Mouse (Mus musculus) gastrocnemius, postnatal 25 days (tissue): ENCODE results near the gene Ppil1. TPM values are rescaled to one million over a fixed set of nuclear protein-coding genes. Genes with fewer than 3 reads are reported as not detected.

Experiments used
- DNase-seq: peaks from one replicate; pipeline ENCODE4 v3.0.0; 2022
- long read RNA-seq, 2 experiments: library from polyadenylated mRNA; stranded (forward); transcript quantifications; one replicate each; pipeline ENCODE4 v2.0.0; 2021
- total RNA-seq, 2 experiments: library from RNA; stranded (reverse); gene quantifications; 1 replicate in 1 of 2; 2 replicates in 1 of 2; pipeline ENCODE4 v1.2.3; 2021

The Ppil1 gene
- 1 to 10 TPM; 7.8 TPM for total RNA-seq
- long read RNA-seq, experiment 1, transcript Ppil1-201 (4 exons, 1,462 nt), result major isoform, 8 of 10 reads
- long read RNA-seq, experiment 1, partial matches to known transcripts, result 0 of 10 reads
- long read RNA-seq, experiment 1, other reads (novel, unspliced or antisense), result 2 of 10 reads
- long read RNA-seq, experiment 2, transcript Ppil1-201 (4 exons, 1,462 nt), result major isoform, 9 of 11 reads
- long read RNA-seq, experiment 2, partial matches to known transcripts, result 0 of 11 reads
- long read RNA-seq, experiment 2, other reads (novel, unspliced or antisense), result 2 of 11 reads

DNA sequence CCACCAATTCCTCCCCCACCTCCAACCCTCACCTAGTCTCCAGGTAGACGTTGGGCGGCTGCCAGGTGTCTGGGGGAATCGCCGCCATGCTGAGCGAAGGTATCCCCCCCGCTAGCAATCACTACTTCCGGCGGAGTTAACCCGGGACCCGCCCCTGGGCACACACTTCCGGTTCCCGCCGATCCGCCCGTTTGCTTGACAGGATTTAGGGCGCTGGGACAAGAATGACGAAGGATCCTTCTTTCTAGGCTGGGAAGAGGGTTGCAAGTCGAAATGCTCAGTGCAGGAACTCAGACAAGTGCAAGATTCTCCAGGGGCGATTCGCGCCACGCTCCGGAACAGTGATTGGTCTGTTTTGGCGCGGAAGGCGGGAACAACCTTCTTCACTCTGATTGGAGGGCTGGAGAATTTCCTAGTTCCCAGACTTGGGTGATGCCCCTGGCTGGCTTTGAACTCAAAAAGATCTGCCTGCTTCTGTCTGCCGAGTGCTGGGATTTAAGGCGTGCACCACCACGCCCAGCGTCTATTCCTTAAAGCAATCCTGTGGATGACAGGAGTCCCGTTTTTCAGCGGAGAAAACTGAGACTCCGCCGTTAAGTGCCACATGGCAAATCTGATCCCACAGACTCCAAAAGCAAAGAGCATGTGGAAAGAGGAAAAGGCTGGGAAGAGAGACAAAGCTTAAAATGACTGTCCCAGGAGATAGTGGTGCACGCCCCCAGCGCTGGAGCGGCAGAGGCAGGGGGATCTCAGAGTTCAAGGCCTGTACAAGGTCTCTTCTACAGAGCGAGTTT is at the start of gene Ppil1:
Gene Ppil1, minus strand, starts transcription at position 347 of the 794 bp plus-strand sequence.
- DNase-seq, result peak; percentile 78

DNA sequence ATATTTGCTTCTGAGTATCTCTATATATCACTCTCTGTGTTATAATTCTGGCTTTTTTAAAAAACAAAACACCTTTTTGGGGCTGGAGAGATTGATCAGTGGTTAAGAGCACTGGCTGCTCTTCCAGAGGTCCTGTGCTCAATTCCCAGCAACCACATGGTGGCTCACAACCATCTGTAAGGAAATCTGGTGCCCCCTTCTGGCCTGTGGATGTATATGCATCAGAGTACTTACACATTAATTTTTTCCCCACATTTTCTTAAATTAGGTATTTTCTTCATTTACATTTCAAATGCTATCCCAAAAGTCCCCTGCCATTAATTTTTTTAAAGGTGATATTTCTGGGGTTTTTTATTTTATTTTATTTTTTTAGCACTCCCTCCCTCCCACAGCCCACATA is 49.3 kb upstream of the Ppil1 start:
- DNase-seq, result no peak

DNA sequence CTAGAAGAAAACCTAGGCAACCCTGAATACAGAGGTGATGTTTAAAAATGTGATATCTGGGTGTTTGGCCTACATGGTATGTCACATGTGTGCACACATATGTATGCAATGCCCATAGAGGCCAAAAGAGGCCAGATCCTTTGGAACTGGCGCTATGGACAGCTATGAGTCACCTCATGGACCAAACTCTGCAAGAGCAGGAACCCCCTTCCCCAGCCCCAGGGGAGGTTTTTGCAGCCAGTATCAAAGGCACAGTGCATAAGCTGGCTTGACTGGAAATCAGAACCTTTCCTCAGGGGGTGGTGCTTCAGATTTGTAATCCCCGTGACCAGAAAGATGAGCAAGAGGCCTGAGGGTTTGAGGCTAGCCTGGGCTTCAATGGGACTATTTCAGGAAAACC is 48.1 kb upstream of the Ppil1 start:
- DNase-seq, result no peak

DNA sequence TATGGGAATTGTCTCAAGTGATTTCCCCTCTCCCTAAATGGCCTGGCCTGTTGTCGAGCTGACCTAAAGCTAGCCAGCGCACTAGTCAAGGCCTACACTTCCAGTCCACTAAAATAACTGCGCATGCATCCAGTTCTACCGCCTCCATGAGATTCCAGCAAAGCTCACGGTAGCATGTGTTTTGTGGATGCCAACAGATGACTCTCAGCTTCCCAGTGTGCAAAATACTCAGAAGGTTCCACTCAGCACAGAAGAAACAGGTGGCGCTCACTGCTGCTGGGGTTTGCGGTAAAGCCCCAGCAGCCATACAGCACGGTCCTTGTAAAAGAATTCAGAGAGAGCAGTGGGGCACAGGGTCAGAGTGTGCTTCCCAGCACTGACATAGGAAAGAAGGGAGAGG is 47.6 kb upstream of the Ppil1 start:
- no peak for DNase-seq

DNA sequence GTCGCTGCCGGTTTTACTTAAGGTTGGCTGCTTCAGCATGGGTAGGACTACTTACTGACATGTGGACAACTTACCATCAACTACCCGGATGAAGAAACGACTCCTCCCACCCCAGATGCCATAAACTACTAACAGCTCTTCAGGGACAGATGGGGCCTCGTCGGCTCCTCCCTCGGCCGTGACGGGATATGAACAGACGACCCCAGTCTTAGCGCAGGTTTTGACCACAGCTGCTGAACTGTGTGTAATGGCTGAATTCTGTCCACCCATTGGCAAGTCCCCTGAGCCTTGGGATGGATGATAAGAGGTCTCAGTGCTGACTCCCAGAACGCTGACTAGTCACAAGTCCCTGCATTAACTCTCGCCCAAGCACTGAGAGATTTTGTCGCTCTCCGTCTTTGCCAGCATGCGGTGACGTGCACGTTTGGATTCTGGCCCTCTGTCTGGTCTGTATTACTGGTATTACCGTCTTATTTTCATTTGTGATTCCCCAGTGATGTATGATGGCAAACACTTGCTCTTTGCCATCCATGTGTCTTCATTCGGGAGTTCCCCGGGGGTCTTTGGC is 46.2 kb upstream of the Ppil1 start:
- DNase-seq, result no peak

DNA sequence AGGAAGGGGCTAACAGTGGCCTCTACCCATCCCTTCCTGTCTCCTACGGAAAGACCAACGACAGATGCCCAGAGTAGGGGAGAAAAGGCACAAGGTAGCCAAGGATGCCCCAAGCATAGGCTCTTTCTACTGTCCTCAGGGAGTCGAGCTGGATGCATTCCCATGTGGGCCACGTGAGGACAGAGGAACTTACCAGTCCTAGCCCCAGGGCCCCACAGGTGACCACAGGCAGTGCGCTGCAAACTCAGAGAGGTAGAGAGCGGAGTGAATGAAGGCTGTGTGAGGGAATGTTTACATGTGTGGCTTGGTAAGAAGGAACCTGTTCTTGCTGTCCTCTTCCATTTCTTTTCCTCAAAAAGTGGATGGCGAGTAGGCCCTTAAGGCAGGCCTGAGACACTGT is 41.9 kb upstream of the Ppil1 start:
- no peak for DNase-seq

DNA sequence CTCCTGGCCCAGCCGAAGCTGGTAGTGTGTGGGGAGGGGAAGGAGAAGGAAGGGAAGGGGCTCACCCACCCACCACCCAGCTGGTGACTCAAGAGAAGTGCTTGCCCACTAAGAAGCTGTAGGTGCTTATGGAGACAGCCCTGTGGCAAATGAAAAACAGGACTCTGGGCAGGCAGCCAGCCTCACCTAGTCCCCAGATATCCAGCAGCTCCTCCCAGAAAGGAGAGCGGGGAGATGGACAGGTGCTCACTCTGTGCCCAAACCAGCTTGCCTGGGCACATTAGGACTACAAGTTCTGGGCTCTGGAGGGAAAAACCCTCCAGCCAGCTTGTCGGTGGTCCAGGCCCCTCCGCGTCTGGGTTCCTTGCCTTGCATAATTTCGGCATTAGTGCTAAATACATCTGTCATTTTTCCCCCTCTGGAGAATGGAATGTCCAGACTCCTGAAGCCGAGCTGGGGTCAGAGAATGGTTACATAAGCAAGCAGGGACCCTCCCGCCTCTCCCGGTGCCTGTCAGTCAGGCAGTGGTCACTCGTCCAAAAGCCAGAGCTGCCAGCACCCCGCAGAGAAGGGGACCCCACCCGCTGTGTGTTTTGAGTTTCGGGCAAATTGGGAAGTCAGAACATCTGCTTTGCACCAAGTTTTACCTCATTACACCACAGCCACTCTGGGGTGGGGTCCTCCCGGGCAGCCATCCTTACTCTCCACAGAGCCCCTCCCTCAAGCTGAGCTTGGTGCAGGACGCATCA is 41.2 kb upstream of the Ppil1 start:
- DNase-seq, result peak; percentile 65

DNA sequence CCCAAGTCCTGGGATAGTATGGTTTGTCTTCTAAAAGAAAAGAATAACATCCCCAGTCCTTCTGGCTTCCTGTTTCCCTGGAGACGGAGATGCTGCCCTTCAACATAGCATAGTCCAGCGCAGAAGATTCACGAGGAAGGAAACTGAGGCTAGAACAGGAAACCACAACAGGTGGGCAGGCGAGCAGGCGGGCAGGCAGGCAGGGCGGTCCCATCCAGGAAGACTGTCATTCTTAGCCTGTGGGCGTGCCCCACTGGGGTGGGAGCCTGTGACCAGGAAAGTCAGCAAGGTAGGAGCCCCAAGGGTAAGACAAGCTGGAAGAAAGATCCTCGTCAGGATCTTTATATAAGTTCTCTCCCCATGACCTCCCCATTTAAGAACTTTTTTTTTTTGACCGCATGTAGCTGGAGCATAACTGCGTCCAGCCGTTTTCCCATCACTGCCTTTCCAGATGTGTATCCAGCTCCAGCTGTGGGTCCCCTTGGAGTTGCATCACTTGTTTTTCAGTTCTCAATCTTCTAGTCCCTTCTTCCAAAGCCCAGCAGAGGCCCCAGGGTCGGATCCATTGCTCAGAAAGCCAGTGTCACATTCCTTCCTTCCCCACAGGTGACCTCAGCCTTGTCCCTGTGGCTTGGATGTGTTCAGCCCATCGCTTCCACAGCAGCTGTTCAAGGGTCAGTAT is 40.5 kb upstream of the Ppil1 start:
- peak; percentile 68 for DNase-seq

DNA sequence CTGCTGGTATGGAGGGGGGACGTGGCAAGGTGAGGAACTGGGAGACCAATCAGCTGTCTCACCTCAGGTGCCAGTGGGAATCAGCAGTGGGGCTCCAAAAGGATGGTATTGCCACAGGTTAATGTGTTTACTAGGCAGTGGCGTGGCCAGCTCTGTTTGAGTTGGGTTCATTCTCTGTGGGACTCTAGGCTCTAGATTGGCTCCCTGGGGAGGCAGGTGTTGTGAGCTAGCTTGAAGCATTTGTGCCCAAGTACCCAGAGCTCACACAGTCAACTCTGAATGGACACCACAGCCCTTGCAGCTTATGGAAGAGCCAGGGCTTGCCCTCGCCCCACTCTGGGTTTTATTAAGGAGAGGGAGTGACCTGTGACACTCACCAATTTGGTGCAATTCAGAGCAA is 39.9 kb upstream of the Ppil1 start:
- DNase-seq, result no peak

DNA sequence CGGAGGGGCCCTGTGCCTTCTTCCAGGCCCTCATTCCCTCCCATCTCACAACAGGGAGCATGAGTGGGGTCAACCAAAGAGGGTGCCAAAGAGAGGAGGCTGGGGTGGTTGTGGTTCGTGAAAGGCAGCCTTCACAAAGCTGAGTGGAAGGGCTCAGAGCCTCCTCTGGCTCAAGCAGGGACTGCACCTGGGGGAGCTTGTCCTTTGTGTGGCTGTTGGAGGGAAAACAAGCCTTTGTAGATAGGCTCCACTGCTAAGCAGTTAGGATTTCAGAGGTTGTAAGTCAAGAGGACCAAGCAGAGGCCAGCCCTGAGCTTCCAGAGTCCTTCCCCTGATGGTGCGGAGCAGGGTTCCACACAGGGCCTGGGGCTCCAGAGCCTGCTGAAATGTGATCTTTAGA is 39.1 kb upstream of the Ppil1 start:
- no peak for DNase-seq

DNA sequence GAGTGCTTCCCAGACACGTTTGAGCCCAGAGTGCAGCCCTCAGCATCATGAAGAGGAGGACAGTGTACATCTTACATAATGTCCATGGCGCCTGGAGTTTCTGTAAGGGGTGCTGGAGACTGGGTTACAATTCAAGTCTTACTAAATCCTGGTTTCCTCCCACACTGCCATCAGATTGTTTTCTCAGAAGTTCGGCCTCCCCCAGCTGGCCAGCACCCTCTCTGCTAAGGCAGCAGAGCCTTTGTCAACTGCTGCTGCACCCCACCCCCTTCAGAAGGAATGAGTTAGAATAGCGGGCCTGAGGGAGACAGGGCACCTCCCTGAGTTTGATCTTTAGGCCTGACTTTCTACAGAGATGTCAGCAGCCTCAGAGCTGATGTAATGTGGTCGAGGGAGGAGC is 38.2 kb upstream of the Ppil1 start:
- peak; percentile 61 for DNase-seq

DNA sequence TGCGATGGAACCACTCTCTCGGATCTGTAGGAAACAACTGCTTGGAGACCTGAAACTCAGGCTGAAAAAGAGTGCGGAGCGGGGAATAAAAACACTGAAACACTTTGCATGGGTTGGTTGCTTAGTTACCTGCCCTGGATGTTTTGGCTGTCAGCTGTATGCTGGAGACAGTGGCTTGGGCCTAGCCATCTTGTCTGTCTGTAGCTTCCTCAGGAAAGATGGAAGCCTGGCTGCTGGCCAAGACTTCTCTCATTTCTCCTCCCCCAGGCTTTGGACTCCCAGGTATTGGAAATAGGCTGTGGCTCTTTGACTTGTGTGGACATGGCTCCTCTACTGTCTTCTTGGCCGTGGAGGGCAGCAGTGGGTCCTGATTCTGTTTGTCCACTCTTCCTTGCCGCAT is 37.4 kb upstream of the Ppil1 start:
- no peak for DNase-seq

DNA sequence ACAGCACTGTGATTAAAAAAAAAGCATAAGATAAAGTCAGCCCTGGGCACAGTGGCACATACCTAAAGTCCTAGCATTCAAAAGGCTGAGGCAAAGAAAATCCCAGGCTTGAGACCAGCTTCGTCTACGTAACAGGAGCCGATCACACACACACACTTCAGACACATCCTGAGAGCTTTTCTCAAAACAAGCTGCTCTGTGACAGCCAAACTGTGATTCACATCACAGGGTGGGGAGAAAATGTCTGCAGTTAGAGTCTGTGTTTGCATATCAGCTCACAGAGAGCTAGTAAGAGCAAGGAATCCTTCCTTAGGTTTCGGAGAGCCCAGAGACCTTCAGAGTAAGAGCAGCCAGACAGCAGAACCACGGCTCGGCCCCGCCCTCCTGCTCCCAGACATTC is 36.9 kb upstream of the Ppil1 start:
- no peak for DNase-seq

DNA sequence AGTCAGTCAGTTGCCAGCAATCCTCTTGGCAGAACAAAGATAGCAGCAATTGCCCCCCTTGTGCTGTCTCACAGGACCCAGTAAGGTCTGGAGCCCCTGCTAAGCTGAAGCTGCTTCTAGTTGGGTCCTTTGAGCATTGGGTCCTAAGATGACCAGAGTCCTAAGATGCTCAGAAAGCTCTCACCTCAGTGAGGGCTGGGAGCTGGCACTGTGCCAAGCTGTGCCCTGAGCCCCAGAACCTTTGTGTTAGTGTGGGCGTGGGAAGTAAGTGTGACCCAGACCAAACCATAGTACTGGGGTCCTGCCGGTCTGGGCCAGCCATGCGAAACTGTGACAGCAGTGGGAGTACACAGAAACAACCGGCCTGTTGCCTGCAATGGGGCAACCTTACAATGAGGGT is 35.3 kb upstream of the Ppil1 start:
- DNase-seq, result no peak

DNA sequence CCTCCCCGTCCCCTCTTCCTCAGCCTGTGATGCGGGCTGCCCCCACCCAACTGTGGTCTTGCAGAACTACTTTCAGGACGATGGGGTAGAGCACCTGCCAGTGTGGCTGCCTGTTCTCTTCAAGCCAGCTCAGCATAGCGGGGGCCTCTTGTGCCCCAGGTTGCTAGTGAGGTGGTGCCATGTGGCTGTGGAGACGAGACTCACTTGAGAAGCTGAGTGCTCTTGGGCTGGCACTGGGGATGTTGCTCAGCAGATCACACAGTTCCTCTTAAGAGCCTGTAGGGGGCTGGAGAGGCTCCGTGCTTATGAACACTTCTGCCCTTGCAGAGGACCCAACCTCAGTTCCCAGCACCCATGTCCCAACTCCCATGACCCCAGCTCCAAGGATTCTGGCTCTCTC is 33.8 kb upstream of the Ppil1 start:
- no peak for DNase-seq

DNA sequence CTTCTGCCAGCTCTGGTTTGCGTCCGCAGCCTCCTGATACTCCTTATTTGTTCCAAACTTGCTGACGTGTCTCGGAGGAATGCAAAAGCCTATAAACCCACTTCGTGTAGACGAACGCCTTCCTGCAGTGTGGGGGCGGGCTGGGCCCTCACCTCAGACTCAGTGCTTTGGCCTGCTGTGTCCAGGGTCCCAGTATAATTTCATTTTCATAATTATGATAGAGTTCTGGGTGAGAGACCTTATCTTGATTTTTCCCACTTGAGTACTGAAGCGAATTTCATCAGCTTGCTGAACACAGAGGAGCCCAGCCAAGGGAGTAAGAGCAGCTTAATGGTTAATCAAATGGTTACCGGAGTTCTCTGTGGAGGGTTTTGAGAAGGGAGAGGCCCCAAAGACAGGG is 33.3 kb upstream of the Ppil1 start:
- DNase-seq, result no peak

DNA sequence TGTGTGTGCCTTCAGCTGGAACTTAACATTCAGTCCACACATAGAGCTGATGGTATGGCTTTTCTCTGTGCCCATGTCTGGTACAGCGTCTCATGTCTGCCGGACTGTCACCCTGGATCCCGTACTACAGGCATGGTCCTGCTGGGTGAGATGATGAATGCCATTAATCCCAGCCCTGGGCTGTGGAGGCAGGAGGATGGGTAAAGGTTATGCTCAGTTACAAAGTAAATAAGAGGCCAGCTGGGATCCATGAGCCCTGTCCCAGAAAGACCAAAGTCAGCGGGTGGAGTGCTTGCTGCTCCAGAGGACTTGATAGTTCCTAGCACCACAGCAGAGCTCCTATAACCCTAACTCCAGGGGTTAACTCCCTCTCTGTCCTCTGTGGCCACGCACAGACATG is 31.8 kb upstream of the Ppil1 start:
- no peak for DNase-seq

DNA sequence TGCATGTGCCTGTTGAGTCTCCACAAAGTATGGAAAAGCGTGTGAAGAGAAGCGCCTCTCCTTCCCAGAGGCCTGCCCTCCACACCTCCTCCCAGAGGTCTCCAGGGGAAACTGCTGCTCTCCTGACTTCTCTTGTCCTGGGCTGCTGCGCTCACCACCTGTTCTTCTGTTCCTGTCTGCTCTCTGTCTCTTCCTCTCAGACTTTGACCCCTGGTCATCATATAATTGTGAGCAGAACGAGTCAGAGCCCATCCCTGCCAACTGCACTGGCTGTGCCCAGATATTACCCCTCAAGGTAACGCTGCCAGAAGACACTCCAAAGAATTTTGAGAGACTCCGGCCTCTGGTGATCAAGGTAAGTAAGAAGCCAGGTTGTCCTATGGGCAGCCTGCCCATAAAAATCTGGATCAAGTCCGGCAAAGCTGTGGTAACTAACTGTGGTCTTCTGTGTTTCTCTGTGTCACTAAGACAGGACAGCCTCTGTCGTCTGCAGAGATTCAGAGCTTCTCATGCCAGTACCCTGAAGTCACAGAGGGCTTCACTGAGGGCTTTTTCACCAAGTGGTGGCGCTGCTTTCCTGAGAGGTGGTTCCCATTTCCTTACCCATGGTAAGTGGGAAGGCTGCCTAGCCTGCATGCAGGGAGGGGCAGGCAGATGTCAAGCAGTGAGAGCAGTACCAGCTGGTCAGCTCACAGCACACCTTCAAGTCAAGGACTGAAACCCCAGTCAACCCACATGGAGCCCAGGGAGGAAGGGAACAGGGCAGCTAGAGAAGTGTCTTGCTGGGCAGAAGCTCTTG is 30.0 kb upstream of the Ppil1 start:
- DNase-seq, result no peak

DNA sequence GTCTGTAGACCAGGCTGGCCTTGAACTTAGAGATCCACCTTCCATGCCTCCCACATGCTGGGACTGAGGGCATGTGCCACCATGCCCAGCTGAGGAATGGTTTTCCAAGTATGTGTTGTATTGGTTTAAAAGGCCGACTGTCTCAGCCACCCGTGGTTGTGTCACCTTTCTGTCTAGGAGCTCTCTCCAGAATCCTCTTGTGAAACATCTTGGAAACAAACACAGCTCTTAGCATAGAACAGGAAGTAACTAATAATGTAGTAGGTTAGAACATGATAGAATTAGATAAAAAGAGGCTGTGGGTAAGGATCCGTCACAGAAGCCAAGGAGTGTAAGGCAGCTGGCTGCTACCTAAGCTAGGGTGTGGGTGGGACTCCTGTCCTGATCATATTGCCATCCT is 29.0 kb upstream of the Ppil1 start:
- DNase-seq, result no peak

DNA sequence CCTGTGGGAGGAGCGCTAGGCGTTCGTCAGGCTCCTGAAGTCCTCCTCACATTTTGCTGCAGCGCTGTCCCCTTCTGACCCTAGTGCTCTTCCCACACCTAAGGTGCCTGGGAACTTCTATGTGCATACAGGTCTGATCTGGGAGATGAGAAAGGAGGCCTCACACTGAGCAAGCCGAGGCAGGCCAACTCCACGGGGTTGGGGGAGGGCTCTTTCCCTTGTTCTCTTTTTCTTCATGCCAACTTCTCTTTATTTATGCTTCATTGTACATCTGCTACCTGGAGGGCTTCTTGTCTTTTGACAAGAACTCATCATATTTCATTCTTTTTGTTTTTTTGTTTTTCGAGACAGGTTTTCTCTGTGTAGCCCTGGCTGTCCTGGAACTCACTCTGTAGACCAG is 27.8 kb upstream of the Ppil1 start:
- DNase-seq, result no peak

DNA sequence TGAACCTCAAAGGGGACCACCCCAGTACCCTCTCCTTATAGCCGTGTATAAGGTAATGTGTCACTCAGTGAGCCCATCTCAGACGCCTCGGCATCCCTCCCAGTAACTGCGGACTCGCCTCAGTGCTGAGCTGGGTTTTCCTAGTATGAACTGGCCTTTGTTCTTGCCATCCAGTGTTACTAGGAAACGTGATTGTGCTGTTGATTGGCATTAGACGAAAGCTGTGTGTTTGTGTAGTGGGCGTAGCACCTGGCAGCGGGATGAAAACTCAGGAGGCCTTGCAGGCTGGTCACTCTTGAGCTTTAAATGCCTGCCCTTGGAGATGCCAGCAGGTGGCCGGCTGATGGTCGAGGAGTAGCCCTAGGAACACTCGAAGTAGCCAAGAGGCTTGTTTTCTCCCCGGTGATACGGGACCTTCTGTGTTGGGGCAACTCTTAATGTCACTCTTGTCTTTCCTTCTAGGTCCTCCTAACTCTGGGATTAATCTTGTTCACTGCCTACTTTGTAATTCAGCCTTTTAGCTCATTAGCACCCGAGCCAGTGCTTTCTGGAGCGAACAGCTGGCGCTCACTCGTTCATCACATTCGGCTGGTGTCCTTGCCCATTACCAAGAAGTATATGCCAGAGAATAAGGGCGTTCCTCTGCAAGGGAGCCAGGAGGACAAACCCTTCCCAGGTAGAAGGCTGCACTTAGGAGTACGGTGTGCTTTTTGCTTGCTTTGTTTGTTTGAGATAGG is 18.4 kb upstream of the Ppil1 start:
- DNase-seq, result no peak
